Mouse (Mus musculus): Measurements from ENCODE around the gene Aff1.

- TF ChIP-seq EP300 (optimal IDR thresholded peaks at IDR 0.05), result no peak
- TF ChIP-seq CTCF (IDR thresholded peaks at IDR 0.05; ENCODE audit: low read depth), result no peak
Observed at GRCm38 (mm10) chr5:103720967-103721366, 28.8 kb downstream of the Aff1 start.

Data from stomach, postnatal 0 days (tissue).